In the genomic region with DNA sequence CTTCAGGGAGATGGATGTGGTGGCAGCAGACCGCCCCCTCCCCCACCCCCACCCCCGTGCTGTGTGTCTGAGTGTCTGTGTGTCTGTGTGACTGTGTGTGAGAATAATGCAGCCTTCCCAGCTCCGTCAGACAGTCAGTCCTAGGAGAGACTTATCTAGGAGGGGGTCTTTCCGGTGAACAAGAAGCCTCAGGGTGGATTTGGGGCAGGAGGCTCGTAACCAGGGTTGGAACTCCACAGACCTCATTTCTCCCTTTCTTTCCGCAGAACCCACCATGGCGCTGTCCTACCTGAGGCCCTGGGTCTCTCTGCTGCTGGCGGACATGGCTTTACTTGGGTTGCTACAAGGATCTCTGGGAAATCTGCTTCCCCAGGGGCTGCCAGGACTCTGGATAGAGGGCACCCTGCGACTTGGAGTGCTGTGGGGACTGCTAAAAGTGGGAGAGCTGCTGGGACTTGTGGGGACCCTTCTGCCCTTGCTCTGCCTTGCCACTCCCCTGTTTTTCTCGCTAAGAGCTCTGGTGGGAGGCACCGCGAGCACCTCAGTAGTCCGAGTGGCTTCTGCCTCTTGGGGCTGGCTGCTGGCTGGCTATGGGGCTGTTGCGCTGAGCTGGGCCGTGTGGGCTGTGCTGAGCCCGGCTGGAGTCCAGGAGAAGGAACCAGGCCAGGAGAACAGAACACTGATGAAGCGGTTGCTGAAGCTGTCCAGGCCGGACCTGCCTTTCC, we compare ENCODE assay signal across 1 mouse cellular context.
TF ChIP-seq lines count a peak whose summit lies in the region.

No protein-coding gene starts in this region.

TF ChIP-seq in CH12.LX, 34 proteins besides CTCF, POLR2A, EP300 and RAD21:
- TF ChIP-seq TBP (conservative IDR thresholded peaks at IDR 0.05; ENCODE audit: low read depth, low read length) (no peak), USF1 (IDR thresholded peaks at IDR 0.05; ENCODE audit: low read depth, low read length) (no peak), E2F4 (IDR thresholded peaks at IDR 0.05; ENCODE audit: insufficient replicate concordance, low read depth, low read length) (no peak), ZC3H11A (IDR thresholded peaks at IDR 0.05; ENCODE audit: low read depth, low read length) (no peak), MAX (IDR thresholded peaks at IDR 0.05; ENCODE audit: low read length) (no peak), HCFC1 (IDR thresholded peaks at IDR 0.05; ENCODE audit: low read depth, low read length) (no peak), UBTF (IDR thresholded peaks at IDR 0.05; ENCODE audit: low read depth, low read length) (peak; percentile 65; the same call in 1 of the 2 replicates), POLR2AphosphoS2 (IDR thresholded peaks at IDR 0.05; ENCODE audit: low read depth, low read length) (no peak), ZMIZ1 (IDR thresholded peaks at IDR 0.05; ENCODE audit: low read depth, low read length) (no peak), JUN (IDR thresholded peaks at IDR 0.05; ENCODE audit: insufficient read depth, low read depth, low read length) (no peak), MAZ (IDR thresholded peaks at IDR 0.05; ENCODE audit: low read depth, low read length) (no peak), NRF1 (IDR thresholded peaks at IDR 0.05; ENCODE audit: low read depth, low read length) (no peak), JUND (conservative IDR thresholded peaks at IDR 0.05; ENCODE audit: low read depth, low read length) (no peak), NELFE (IDR thresholded peaks at IDR 0.05; ENCODE audit: low read depth, low read length) (no peak), GABPA (IDR thresholded peaks at IDR 0.05; ENCODE audit: insufficient replicate concordance, low read depth, low read length) (no peak), USF2 (conservative IDR thresholded peaks at IDR 0.05; ENCODE audit: low read depth, low read length) (no peak), TCF12 (IDR thresholded peaks at IDR 0.05; ENCODE audit: low read depth, low read length) (0 out of 2 replicates have a peak, but pooled peaks have one; percentile 8), IRF4 (IDR thresholded peaks at IDR 0.05; ENCODE audit: low read depth, low read length) (0 out of 2 replicates have a peak, but pooled peaks have one; percentile 13), SIN3A (IDR thresholded peaks at IDR 0.05; ENCODE audit: low read length) (no peak), MXI1 (IDR thresholded peaks at IDR 0.05; ENCODE audit: low read depth, low read length) (peak; percentile 31; the same call in 1 of the 2 replicates), CHD1 (IDR thresholded peaks at IDR 0.05; ENCODE audit: low read depth, low read length) (no peak)
